Mouse (Mus musculus) heart, adult 11 months (tissue): ENCODE measurements around the gene Ankrd27.
"Not testable (repeated sequence)": the region's sequence is repeated elsewhere in the genome, so short reads cannot be mapped to it uniquely, and the experiment has no call there.

Experiments
- DNase-seq: peaks from one replicate; pipeline ENCODE4 v3.0.0; 2022

Ankrd27 gene

DNA sequence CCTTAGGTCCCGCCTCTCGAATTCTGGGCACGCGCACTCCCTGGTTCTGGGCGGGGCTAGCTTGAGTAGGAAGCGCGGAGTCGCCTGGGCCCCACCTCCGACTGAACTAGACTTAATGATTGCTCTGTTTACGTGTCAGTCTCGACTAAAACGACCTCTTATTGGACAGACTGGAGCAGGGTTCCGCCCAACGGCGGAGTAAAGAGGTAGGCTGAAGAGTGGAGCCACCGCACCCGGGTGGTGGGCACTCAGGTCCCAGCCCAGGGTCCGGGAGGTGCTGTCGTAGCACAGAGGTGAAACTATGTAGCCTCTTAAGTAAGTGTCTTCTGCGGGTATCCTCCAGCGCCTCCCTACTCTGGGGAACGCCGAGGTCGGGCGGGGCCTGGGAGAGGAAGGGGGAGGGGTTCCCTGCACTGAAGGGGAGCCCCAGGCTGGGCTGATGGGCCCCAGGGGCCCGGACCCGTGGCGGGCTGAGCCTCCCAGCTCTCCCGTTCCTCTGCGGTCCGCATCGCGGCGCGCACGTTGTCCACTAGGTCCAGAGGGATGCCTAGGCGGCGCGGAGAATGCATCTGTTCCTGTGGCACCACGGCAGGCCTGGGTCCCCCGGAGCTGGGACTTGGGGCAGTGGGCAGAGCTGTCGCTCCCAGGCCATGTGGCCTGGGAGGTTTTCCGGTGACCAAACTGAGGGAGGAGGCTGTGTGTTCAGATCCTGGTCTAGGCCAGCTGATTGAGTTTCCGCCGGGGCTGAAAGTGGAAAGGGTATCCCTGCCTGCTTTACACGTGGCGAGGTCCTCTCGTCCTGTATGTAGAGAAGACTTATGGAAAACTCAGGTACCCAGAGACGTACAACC, at the start of gene Ankrd27:
Gene Ankrd27 (plus strand): TSS at position 190 of the 851 bp plus-strand sequence.
- peak; percentile 100 for DNase-seq

DNA sequence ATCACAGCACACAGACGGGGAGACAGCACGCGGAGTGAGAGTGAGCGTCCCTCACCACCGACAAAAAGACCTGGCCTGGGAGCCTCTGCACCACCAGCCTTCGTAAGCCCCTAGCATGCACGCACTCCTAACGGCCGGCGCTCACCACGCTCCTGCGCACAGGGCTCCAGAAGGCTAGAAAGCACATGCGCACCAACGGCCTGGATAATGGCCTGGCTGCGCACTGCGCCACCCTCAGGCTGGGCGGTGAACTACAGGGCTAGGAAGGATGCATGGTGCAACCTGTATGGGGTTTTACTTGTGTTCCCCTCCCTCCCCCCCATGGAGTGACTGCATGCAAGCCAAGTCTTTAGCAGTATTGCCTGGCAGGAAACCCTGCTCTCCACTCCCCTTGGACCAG, 48.5 kb upstream of the Ankrd27 start, which contains the start of gene Tdrd12:
Gene Tdrd12 (minus strand): TSS at position 184 of the 400 bp plus-strand sequence.
- DNase-seq: no peak

DNA sequence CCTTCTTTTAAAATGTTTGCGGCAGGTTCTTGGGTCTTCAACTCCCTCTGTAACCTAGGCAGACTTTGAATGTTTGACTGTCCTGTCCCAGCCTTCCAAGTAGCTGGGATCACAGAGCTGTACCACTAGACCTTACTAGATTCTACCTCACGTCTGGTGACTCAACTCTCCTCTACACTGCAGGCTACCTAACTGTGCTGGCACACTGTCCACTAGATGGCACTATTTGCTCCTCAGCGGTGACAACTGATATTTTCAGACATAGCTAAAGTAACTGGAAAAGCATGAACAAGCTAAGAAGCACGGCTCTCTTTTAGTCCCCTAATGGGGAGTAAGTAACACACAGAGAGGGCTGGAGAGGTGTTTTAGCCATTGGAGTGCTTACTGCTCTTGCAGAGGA, 40.2 kb upstream of the Ankrd27 start:
- no peak for DNase-seq

DNA sequence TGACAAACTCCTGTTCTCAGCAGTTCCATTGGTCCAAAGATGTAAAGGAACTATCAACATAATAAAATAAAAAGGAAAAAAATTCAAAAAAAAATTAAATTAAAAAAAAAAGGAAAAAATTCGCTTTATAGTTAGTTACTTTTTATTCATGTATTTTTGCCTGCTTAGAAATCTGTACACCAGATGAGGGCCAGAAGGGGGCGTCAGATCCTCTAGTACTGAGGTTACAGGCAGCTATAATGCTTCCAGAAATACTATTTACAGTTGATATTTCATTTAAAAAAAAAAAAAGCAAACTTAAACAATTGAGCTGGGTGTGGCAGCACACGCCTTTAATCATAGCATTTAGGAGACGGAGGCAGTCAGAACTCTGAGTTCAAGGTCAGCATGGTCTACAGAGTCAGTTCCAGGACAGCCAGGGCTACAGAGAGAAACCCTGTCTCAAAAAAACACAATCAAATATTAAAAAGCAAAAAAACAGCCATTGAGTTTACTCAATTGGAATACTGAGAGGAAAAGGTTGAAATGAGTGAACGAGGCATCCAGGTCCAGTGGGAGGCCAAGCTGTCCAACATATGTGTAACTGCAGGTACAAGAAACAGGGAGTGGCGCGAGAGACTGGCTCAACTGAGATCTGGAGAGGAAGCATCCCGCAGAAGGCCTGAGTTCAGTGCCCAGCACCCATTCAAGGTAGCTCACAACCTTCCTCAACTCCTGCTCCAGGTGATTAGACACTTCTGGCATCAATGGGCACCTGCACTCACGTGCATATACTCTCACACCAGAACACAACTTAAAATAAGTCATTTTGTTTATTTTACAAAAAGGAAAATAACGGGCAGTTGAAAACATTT, 32.1 kb upstream of the Ankrd27 start:
- DNase-seq: no peak

DNA sequence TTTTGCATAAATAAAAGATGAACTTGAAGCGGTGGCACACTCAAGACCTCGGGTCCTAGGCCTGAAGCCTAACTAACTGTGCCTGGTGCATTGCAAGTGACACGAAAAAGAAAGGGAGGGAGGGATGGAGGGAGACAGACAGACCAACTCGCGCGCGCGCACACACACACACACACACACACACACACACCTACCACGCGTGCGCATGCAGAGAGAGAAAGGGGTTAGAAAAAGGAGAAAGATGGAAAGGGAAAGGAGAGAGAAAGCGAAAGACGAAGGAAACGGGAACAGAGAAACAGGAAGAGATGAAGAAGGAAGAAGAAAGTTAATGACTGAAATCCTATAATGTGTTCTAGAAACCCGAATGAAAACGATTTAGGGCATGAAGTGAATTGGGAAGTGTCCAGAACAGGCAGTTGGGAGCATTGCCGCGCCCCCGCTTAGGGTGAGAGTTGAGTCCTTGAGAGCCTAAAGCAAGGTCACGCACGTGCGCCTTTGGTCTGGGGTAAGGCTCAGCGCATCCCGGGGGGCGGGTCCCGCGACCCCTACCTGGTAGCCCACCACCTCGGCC, 31.4 kb upstream of the Ankrd27 start:
- DNase-seq: no peak

DNA sequence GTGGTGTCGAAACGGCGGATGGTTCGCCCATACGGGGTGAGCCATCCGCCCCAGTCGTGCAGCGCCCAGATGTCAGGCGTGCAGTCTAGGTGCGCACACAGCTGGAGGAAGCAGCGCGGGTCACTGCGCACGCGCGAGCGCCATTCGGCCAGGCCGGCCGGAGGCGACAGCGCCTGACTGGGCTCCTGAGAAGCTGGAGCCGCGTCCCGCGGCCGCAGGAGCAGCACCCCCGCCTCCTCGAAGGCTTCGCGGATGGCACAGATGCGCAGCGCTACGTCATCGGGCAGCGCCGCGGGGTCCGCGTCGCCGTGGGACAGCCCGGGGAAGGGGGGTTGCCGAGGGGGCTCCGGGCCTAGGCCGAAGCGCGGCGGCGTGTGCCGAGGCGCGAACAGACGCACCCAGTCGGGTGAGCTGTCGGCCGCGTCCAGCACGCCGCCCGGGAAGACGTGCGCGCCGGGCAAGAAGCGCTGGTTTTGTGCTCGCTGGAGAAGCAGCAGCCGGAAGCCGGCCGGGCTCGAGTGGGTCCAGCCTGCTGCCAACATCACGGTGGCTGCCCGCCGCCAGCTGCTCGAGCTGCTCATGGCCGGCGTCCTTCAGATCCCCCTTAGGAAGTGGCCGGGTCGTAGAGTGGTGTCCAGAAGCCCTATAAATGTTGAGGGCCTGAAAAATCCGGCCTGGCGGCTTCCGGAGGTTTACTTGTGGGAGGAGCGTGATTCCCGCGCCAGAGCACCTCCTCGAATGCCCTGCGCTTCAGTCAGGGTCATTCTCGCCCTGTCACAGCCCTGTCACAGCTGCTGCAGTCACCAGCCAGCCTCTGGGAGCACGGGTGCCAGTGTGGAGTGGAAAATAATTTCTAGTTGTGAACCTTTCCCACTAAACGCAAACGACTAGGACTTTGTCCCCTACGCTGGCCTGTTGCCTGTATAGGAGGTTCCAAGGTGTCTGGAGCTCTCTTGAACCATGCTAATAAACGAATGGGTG, 30.5 kb upstream of the Ankrd27 start:
- DNase-seq: peak; percentile 99

DNA sequence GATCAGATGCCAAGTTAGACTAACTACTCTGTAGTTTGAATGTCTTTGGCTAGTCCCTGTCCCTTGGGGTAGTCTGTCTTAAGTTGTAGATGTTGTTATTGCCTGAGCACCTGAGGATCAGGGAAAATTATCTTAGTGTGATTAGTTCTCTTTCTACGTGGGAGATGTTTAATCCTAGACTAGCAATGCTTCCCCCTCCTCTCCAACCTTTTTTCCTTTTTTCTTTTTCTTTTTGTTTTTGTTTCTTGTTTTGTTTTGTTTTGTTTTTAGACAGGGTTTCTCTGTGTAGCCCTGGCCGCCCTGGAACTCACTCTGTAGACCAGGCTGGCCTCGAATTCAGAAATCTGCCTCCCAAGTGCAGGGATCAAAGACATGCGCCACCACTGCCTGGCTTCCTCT, 29.8 kb upstream of the Ankrd27 start, which contains the start of gene Nudt19:
Gene Nudt19 (minus strand): TSS at position 100 of the 399 bp plus-strand sequence.
- DNase-seq: no peak

DNA sequence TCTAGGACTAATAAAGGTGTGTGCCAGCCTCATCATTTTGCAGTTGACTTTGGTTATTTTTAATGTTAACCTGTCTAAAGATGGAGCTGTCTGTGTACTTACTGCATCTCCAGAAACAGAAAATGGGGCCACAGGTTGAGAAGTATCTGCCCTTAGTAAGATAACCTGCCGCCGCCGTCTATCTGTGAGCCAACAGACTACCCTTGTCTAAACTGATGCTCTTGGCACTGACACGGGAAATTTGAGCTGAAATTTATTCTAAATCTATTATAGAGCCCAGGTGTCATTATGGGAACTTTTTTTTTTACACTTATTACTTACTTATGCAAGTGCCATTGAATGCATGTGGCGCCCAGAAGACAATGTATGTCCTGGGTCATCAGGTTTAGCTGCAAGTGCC, 29.1 kb upstream of the Ankrd27 start:
- no peak for DNase-seq

DNA sequence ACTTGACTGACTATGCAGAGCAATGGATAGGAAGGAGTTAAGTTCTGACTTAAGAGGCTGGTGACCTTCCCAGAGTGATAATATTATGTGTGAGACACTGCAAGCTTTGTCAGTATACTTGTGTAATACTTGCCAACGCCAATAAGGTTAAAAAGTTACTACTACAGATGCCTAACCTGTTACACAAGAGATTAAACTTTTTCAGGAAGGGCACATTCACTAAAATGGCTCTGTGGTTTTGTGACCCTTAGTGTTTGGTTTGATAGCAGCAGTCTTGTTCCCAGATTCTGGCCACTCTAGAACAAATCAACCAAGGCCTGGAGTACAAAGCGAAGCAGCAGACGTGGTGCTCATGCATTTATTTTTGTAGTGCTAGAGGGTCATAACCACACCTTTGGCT, 28.5 kb upstream of the Ankrd27 start:
- DNase-seq: no peak

DNA sequence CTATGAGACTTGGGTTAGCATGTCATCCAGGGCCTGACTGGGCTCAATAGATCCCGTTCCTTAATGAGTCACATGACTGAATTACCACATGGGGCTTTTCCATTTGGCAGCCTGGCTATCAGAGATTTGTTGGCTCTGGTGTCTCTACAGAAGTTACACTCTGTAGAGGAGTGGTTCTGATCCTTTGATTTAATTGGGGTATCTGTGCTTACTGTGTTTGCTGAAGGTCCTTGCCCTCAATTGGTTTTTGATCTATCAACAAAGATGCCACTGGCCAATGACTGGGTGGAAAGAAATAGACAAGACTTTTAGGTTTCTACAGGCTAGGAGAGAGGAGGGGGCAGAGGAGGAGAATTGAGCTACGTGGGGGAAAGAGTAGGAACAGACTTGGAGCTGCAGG, 27.4 kb upstream of the Ankrd27 start:
- no peak for DNase-seq

DNA sequence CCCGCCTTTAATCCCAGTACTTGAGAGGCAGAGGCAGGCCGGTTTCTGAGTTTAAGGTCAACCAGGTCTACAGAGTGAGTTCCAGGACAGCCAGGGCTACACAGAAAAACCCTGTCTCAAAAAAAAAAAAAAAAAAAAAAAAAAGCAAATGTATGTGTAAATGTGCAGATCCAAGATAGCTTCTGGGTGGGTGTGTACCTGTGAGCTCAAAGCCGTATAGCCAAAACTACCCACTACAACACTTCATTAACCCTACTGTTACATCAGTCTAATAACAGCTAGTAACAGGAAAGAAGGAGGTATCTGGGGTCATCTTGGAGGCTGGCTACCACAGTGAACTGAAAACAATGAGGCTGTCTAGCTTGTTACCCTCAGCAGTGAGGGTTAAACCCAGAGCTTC, 26.2 kb upstream of the Ankrd27 start:
- no peak for DNase-seq

DNA sequence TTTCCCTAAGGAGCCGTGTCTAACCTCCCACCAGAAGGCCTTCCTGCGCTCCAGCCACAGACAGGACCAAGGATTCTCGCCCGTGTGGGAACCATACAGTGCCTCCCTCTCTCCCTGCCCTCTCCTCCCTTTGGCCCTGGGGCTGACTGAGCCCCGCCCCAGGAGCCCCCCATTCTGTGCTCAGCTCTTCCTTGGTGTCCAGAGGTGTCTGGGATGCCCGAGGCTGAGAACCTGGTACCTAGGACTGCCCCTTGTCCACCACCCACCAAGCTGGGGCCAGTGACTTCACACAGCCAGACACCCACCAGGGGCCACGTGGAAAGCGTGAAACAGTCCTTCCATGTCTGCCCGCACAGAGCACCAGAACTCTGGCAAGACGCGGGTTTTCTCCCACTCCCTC, 23.0 kb upstream of the Ankrd27 start:
- no peak for DNase-seq

DNA sequence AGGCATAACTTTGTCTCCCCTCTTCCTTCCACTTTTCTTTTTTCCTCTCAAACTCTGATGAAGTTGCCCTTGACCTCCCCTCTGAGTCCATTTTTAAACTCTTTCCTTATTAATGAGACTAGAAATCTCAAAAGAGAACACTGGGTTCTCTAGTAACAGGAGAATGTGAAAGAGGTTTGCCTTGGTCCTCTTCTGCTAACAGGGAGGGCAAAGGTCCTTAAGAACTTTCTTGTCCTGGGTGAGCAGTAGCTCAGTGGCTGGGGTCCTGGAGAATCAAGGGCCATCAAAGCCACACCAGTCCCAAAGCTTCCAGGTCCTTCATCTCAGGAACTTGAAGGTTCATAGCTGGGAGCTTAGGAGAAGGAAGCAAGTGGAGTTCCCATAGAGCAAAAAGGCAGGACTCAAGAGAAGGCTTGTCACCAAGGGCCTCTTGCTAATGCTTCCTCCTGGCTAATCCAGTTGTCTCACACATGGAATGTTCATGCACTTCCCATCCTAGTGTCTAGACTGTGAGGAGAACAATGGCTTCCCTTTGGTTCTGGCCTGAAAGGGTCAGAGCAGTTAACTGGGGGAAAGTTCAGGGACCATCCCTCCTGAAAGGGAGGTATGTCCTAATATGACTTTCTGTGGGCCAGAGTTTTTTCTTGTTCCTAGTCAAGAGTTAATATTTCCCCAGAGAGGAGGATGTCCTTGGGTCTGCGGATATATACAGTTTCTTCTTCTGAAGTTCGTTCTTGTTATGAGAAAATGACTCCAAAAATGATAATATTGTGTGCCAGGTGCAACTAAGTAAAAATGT, 21.8 kb upstream of the Ankrd27 start:
- DNase-seq: no peak

DNA sequence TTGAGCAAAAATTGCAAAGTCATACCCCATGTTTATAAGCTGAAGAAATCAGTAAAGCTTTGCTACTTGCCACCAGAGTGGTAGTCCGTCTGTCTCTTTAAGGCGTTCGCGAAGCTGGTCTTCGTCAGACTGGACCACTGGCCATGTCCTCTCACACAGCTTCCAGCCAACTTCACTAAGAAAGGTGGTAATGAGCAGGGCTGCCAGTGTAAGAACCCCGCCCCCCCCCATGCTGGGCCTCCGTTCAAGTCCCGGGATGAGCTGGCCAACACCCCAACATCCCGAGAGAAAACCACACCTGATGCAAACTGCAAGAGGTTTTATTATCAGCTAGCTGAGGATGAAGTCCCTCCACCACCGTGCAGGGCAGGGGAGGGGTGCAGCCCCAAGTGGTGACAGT, 21.2 kb upstream of the Ankrd27 start:
- not testable (repeated sequence) for DNase-seq

DNA sequence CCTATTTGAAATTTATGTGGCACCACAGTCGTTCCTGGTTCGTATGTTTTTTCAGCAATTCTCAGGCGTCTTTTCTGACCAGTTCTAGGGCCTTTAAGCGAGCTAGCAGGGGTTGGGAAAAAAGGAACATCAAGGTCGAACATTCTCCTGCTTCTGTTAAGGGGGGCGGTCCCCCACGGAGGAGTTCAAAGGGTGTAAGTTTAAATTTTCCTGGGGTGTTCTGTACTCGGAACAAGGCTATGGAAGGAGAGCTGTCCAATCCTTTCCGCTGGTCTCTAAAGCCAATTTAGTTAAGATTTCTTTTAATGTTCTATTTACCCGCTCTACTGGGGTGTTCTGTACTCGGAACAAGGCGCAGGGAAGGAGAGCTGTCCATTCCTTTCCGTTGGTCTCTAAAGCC, 20.1 kb upstream of the Ankrd27 start:
- not testable (repeated sequence) for DNase-seq

DNA sequence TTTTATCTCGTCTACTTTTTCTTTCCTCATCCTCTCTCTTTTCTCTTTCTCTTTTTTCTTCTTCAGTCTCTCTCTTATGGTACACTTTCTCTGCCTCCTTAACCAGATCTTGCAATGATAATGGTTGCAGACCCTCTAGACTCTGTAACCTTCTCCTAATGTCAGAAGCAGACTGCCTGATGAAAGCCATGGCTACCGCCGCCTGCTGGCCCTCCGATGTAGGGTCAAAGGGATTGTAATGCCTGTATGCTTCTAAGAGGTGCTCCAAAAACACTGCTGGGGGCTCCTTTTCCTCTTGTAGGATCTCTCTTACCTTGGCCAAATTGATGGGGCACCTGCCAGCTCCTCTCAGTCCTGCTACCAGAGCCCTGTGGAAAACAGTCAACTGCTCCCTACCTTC, 16.3 kb upstream of the Ankrd27 start:
- not testable (repeated sequence) for DNase-seq

DNA sequence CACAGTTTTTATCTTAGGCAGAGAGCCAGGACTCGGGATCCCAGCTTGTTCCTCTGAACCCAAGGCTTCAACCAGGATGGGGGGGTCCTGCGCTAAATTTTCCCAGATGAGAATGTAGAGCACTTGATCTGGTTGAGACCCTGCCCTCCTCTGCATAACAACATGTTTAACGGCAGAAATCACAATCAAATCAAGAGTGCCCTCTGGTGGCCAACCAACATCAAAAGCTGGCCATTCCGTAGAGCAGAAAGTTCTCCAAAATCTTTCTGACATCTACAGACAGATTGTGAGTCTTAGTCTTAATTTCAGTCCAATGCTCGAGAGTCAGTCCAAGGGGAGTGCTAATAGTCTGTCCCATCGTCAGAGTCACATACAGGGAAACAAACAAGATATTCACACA, 15.2 kb upstream of the Ankrd27 start:
- DNase-seq: not testable (repeated sequence)

DNA sequence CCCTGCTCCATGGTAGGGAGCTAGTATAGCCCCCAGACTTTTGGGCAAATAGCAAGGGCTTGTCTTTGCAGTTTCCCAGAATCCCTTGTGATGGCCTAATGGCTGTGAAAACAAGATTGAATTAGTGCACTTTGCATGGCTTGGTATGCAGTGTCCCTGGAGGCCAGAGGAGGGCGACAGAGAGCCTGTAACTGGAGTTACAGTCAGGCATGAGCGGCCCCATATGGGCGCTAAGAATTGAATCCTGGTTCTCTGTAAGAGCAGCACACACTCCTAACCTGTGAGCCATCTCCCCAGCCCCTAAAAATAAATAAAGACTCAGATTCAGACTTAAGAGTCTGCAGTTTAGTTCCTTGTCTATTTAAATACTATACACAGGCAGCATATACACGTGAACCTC, 6.2 kb upstream of the Ankrd27 start:
- no peak for DNase-seq

DNA sequence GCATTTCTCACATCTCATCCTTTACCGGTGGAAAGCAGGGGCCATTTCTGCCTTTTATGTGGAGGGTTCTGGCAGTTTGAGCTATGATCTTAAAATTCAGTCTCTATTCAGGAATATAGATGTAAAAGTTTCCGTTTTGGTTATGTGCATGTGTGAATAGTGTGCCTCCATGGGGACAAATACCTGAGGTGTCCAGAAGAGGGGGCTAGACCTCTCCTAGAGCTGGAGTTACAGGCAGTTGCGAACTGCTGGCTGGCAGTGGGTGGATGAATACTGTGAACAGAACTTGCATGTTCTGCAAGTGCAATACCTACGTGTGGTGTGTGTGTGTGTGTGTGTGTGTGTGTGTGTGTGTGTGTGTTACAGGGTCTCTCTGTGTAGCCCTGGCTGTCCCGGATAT, 3.3 kb upstream of the Ankrd27 start:
- no peak for DNase-seq

DNA sequence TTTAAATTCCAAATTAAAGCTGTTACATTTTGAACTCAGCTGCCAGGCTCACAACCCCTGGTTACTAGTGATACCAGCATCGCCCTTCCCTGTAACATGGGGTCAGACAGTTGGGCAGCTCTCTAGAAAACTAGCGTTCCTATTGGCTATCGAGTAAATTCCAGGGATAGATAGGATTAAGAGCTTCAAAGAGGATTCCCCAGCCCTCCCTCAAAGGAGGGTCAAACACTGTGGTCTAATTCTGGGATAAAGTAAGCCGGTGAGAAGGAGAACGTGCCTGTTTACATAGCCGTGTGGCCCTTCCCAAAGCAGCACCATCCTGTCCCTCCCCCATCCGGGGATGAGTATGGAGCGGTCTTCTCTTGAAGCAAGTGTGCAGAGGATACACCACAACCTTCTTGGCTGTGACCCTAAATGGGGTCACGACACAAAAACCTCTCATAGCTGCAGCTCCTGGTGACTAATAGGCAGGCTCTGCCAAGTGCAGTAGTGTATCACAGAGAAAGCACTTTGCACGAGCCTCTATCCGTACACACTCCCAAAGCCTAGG, 2.5 kb upstream of the Ankrd27 start:
- no peak for DNase-seq
